Mouse (Mus musculus) adrenal gland, postnatal 10 days (tissue): ENCODE measurements around the gene Nos1ap. TPM values are rescaled to one million over a fixed set of nuclear protein-coding genes. Genes with fewer than 3 reads are reported as not detected.

Experiments used
- DNase-seq: peaks from one replicate; pipeline ENCODE4 v3.0.0; 2021; ENCODE audit warnings: mixed read lengths
- long read RNA-seq, 2 experiments: library from polyadenylated mRNA; stranded (forward); transcript quantifications; one replicate each; pipeline ENCODE4 v2.0.0; 2021
- total RNA-seq, 2 experiments: library from RNA; stranded (reverse); gene quantifications; 2 replicates each; pipeline ENCODE4 v1.2.3; 2021

Gene Nos1ap
- 10 to 100 TPM; 14.5 to 20.1 TPM for total RNA-seq
- long read RNA-seq, experiment 1, partial matches to known transcripts = 0 of 24 reads
- long read RNA-seq, experiment 1, other reads (novel, unspliced or antisense) = 22 of 24 reads
- long read RNA-seq, experiment 2, partial matches to known transcripts = 0 of 13 reads
- long read RNA-seq, experiment 2, other reads (novel, unspliced or antisense) = 13 of 13 reads

DNA sequence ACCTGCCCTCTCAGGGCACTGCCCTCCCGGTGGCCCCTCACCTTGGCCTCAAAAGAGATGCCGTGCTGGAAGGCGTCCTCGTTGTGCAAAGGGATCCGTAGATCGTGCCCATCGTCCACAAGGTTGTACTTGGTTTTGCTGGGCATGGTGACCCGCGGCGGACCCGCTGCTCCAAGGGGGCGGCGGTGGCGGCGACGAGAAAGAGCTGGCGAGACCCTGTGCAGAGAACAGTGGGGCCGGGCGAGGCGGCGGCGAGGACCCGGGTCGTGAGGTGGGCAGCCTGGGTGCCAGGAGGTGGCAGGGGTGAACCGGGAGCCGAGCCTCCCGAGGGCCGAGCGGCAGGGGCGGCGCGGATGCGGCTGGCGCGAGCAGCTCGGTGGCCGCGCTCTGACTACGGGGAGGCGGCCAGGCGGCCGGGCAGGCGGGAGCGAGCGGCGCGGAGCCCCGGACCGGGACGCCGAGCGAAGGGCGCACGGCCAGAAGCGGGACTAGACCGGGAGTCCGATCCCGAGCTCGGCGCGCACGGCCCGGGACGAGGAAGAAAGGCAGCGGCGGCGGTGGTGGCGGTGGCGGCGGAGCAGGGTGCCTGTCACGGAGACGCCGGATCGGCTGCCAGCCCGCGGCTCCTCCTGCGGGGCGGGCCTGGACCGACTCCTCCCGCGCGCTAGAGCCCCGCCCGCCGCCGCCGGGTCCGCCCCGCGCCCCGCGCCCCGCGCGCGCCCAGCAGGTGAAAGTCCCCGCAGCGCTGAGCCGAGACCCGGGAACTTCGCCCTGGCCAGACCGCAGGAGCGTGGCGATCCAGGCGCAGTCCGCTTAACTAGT lies at the start of gene Nos1ap:
Gene Nos1ap, minus strand, starts transcription at position 643 of the 822 bp plus-strand sequence.
- DNase-seq = peak; percentile 92

- DNase-seq = no peak
These were observed 49.3 kb upstream of the Nos1ap start for GRCm38 (mm10) chr1:170638941-170639340.

GRCm38 (mm10) chr1:170632856-170633255 lies 43.2 kb upstream of the Nos1ap start:
- no peak for DNase-seq

DNA sequence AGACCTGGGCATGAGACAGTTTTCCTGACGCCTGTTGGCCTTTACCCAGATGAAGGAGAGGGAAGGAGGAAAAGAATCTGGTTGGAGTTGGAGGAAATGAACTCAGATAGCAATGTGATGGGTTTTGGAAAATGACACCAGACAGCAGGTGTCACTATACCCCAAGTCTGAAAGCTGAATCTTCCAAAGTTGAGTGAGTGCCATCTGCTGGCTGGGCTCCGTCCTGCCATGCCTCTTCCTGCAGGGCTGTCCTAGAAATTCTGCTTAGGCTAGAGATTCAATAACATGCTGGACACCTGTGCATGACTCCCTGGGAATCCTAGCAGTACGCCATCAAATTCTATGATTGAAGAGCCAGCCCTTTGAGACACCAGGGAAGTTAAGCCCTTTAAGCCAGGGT lies 42.7 kb upstream of the Nos1ap start:
- peak; percentile 89 for DNase-seq

GRCm38 (mm10) chr1:170631571-170631970 lies 41.9 kb upstream of the Nos1ap start:
- DNase-seq = no peak

- no peak for DNase-seq
These were observed 40.8 kb upstream of the Nos1ap start for GRCm38 (mm10) chr1:170630489-170630888.

- DNase-seq = no peak
These were observed 33.8 kb upstream of the Nos1ap start for GRCm38 (mm10) chr1:170623432-170623831.

DNA sequence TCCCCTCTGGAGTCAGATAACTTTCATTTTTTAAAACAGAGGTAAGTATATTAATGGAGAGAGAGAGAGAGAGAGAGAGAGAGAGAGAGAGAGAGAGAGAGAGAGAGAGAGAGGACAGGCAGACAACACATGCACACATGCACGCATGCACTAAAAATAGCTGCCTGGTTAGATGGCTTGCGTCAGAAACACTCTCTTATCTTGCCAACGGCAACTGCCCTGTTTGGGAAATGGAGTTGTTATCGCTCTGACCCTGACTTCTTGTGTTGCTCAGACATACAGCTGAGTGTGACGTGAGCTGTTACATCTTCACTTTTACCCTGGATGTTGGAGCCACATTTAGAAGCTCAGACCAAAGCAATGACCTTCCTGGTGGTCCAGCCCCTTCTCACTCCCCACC lies 33.3 kb upstream of the Nos1ap start:
- peak; percentile 52 for DNase-seq

- no peak for DNase-seq
These were observed 30.2 kb upstream of the Nos1ap start for GRCm38 (mm10) chr1:170619686-170620374.

GRCm38 (mm10) chr1:170612968-170613872 lies 23.6 kb upstream of the Nos1ap start:
- DNase-seq = peak; percentile 81

DNA sequence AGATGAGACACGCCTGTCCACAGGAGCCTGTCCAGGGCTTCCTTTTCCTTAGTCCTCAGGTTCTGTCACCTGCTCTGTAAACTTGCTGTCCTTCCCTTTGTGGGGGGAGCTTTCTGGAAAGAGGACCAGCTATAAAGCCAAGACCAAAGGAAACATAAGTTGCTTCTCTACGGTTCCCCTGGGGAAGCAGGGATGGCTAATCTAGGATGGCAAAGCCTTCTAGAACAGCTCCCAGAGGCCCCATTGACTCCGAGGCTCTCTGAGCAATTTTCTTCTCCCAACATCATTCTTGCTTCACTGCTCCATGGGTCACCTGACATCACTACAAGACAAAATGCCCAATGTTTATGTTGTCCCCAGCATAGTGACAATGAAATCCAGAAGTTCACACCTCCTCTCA lies 22.0 kb upstream of the Nos1ap start:
- DNase-seq = no peak

GRCm38 (mm10) chr1:170610695-170611094 lies 21.0 kb upstream of the Nos1ap start:
- DNase-seq = no peak

DNA sequence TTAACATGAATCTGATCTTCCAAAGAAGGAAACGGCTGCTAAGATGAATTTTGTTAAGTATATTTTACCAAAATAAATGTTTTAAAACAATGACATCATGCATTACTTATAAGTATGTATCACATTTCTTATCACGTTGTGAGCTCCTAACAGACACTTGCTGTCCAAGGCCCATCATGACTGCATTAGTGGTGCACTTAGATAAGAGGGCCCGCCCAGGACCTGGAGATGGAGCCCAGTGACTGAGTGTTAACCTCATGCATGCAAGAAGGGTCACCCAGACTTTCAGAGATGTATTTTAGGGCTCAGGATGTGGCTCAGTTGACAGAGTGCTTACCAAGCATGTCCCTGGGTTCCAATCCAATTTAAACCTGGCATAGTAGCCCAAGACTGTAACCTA lies 20.6 kb upstream of the Nos1ap start:
- DNase-seq = no peak

DNA sequence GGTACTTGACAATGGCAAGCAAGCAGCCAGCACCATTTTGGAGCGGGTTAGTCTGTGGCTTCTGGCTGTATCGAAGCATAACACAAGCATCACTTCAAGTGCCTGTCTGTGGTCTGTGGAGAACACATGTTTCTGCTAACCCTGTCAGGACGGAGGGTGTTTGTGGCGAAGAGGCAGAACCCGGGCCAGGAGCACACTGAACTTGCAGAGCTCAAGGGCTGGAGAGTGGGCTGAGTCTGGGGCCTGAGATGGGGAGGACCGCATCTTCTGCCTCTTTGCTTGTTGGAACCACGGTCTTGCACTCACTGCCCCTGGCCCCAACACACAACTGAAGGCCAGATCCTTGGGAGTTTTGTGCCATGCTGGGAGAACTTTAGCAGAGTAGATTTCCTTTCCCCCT lies 20.2 kb upstream of the Nos1ap start:
- no peak for DNase-seq

GRCm38 (mm10) chr1:170608461-170609071 lies 18.9 kb upstream of the Nos1ap start:
- no peak for DNase-seq

DNA sequence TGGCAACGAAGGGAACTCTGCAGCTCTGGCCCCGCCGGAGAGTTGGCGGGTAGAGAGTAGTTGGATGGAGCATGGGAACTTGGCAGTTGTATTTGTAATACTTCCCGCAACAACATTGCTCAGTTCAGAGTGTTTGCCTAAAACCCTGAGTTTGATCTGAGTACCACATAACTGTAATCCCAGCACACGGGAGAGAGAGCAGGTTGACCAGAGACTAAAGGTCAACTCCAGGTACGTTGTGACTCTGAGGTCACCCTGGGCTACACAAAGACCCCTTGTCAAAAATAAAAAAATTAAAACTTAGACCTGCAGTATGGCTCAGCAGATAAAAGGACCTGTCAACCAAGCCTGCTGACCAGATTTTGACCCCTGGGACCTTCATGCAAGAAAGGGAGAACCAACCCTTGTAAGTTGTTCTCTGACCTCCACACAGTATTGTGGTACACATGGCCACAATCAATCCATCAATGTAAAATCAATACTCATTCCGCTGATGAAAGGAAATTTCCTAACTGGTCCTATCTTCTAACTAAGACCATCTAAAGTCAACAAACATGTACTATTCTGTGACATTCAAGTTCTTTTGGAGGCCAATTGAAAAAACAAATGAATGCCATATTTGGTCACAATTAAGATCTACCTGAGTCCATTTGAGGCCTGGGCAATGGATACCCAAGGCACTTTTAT lies 17.7 kb upstream of the Nos1ap start:
- no peak for DNase-seq

DNA sequence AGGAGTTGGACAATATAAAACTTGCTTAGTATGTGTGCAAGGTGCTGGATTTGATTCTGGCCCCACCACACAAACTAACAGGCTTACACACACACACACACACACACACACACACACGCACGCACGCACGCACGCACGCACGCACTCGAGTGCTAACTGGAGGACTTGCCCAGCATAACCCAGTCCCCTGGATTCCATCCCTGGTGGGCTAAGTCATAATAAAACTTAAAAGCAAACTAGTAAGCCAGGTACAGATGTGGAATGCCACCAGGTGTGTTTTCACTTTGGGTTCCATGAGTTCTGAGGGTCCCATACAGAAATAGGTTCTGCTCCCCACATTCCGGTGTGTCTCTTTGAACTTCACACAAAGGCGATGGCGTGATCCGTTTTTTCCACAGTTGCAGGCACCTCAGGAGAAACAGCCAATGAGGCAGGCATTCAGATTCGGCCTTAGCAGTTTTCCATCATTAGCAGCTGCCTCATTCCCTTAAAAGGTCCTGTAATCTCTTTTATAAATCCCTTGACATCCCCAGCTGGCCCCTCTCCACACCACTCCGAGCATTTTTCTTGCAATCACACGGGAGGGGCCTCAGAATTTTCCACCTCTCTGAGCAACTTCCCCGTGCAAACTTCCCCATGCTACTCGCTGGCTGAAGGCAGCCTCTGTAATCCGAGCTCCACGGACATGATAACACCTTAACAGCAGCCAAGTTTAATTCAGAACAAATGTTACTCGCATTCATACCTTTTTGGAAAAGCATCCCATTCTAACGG lies 15.8 kb upstream of the Nos1ap start:
- no peak for DNase-seq

DNA sequence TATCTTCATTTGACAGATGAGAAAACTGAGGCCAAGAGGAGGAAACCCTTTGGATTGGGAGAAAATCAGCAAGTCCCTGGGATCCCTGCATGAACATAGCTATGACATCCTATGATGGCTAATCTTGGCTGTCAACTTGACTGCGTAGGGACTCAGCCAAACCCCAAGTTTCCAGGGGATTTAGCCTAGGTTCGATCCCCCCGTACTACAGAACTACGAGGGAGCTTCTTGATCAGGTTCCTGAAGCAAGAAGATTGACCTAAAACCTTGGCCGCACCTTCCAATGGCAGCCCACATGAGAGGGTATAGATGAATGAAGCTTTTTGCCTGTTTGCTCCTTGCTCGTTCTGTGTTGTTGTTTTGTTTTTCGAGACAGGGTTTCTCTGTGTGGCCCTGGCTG lies 4.9 kb upstream of the Nos1ap start:
- no peak for DNase-seq

- DNase-seq = no peak
These were observed 870 bp upstream of the Nos1ap start for GRCm38 (mm10) chr1:170590531-170590930.

GRCm38 (mm10) chr1:170590041-170590360 lies 340 bp upstream of the Nos1ap start:
- DNase-seq = no peak

DNA sequence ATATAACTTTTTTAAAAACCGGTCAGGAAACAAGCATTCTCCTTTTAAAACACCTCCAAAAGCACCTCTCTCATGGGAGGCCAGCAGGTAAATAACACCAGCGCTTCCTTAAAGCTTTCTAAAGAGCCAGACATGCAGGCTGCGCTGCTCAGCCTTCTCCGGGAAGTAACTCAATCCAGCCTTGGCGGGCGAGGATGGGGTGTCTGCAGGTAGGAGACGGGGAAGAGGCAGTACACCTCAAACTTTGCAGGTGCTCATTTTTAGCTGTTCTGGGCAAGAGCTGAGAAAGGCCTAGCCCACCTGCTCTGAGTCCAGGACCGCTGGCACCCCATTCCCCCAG lies 812 bp downstream of the Nos1ap start:
- no peak for DNase-seq
